Mouse (Mus musculus): ENCODE results near the gene Nyap2. TPM values are rescaled to one million over a fixed set of nuclear protein-coding genes. Genes with fewer than 3 reads are reported as not detected.
A peak's percentile ranks its signal among the peaks of the same experiment; 100 is the strongest.

The Nyap2 gene
- polyA plus RNA-seq, 1 experiment from 2014 or later, result 0.04 TPM

DNA sequence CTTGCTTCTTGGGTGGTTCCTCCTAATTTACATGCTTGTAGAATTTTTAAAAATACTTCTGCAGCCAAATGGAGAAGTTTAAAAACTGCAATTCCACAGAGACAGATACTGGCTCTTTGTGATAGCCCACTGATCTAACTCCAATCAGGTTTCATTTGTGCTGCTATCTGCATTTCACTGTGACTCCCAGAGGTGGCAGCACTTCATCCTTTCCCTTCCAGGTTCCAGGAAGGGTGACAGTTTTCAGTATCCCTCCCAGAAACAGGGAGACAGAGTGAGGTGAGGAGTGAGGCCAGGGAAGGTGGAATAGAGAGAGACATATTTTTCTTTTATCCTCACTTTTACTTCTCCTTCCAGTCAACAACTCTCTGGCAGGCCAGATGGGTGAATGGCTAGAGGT is 230.7 kb downstream of the Nyap2 start:
- Histone ChIP-seq H3K4me2 (replicated peaks) (no peak overlapping the region), H3K36me3 (no peaks in the 10 kb centered on the region), H3K4me1 (no peaks in the 10 kb centered on the region), H3K27me3 (no peaks in the 10 kb centered on the region), H3K9me3 (no peaks in the 10 kb centered on the region), H3K9ac (no peak overlapping the region), H3K27ac (no peak overlapping the region), H3K4me3 (no peak overlapping the region)
- ATAC-seq (ENCODE audit: low FRiP score, low read depth), result no peak

DNA sequence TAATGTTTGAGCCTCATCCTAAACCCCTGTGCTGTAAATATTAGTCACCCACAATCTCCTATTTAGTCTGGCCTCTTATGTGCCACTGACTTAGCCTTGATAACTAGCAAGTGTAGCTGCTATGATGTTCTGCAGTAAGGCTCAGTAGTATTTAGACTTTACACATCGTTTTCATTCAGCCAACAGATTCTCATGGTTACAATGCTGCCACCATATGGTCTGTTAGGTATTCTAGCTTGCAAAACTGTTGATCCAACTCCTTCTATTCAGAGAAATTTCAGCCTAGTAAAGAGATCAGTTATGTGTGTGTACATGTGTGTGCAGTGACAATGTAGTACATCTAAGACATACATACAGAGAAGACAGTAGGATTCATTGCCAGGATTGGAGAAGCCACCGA is 231.2 kb downstream of the Nyap2 start:
- 60% methylated on average over 2 of the region's 2 CpGs for WGBS
- no peaks in the 10 kb centered on the region for H3K27me3 ChIP-seq
- H3K4me3 ChIP-seq, result no peak overlapping the region
- no peak overlapping the region for H3K27ac ChIP-seq
- no peak overlapping the region for H3K9ac ChIP-seq
- no peak for ATAC-seq (ENCODE audit: low FRiP score, low read depth)
- no peak overlapping the region for H3K4me2 ChIP-seq (replicated peaks)
- H3K4me1 ChIP-seq, result no peaks in the 10 kb centered on the region
- H3K36me3 ChIP-seq, result no peaks in the 10 kb centered on the region
- H3K9me3 ChIP-seq, result no peaks in the 10 kb centered on the region

DNA sequence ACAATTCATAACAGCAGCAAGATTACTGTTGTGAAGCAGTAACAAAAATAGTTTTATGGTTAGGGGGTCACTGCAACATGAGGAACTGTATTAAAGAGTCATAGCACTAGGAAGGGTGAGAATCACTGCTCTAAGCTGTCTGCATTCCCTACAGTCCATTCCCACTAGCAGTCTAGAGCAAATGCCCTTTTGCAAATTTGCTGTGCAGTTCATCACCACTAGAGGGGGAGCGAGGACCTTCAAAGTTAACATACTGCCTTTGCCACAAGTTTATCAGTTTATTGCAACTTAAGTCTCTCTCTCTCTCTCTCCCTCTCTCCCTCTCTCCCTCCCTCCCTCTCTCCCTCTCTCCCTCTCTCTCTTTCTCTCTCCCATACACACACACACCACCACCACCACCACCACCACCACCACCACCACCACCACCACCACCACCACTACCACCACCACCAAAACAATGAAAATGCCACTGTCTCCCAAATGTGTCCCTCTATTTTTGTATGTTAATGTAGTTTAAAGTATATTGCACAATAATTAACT is 233.4 kb downstream of the Nyap2 start:
- Histone ChIP-seq H3K4me1 (no peaks in the 10 kb centered on the region), H3K4me3 (no peak overlapping the region), H3K4me2 (replicated peaks) (no peak overlapping the region), H3K9ac (no peak overlapping the region), H3K9me3 (no peaks in the 10 kb centered on the region), H3K36me3 (no peaks in the 10 kb centered on the region), H3K27ac (no peak overlapping the region), H3K27me3 (no peaks in the 10 kb centered on the region)
- WGBS, result 4% methylated on average over 1 of the region's 1 CpGs
- no peak for ATAC-seq (ENCODE audit: low FRiP score, low read depth)

DNA sequence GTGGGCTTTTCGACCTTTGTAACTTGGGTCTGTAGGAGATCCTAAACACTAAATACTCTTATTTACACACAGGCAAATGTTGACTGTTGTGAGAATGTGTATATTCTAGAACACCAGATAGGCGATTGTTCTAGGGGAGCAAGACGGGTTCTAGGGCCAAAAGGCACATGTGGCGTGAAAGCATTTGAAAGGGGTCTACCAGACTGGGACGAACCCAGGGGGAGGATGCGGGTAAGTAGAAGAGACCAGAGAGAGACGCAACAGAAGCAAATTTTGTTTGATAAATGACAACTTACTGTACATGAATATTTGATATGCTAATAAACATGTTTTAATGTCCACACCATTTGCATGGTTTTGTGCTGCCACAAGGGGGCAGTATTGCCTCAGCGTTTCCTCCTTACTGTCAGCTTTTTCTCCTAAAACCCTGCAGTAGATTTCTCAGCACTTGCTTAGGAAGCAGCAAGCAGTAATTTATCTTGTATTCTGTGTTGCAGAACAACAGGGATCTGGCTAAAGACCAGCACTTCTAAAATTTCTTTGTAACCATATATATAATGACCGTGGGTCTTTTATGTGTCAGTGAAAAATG is 239.7 kb downstream of the Nyap2 start:
- Histone ChIP-seq H3K27me3 (no peaks in the 10 kb centered on the region), H3K4me3 (no peak overlapping the region), H3K4me2 (replicated peaks) (no peak overlapping the region), H3K9me3 (no peaks in the 10 kb centered on the region), H3K4me1 (peaks cover 6% of the 10 kb centered on the region; the same call in 1 of the 2 replicates), H3K36me3 (no peaks in the 10 kb centered on the region), H3K9ac (no peak overlapping the region), H3K27ac (no peak overlapping the region)
- ATAC-seq (ENCODE audit: low FRiP score, low read depth), result no peak; the same call in 1 of the 2 replicates
- 51% methylated on average over 9 of the region's 9 CpGs for WGBS

DNA sequence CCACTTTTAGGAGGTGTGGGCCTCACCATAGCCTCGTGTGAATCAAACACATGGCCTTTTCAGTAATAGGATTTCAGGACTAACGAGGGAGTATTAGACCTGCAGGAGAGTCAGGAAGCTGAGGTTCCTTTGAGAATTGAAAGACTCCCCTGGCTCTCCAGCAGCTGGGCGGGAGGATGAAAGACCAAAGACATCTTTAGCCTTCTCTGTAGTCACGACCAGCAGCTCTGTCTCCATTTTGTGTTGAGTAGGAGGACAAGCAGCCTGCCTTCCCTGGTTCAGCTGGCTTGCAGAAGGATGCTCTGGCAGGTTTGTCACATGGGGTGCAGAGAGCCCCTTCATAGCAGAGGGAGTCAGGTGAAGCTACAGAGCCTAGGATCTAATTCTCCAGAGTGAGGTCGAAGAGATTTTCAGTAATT is 240.3 kb downstream of the Nyap2 start:
- no peaks in the 10 kb centered on the region for H3K27me3 ChIP-seq
- no peak overlapping the region for H3K4me3 ChIP-seq
- peak; percentile 59; the same call in 1 of the 2 replicates for ATAC-seq (ENCODE audit: low FRiP score, low read depth)
- WGBS, result 32% methylated on average over 5 of the region's 5 CpGs
- H3K9ac ChIP-seq, result no peak overlapping the region
- no peaks in the 10 kb centered on the region for H3K9me3 ChIP-seq
- no peak overlapping the region for H3K4me2 ChIP-seq (replicated peaks)
- H3K36me3 ChIP-seq, result no peaks in the 10 kb centered on the region
- H3K27ac ChIP-seq, result no peak overlapping the region
- H3K4me1 ChIP-seq, result peaks cover 6% of the 10 kb centered on the region; the same call in 1 of the 2 replicates

DNA sequence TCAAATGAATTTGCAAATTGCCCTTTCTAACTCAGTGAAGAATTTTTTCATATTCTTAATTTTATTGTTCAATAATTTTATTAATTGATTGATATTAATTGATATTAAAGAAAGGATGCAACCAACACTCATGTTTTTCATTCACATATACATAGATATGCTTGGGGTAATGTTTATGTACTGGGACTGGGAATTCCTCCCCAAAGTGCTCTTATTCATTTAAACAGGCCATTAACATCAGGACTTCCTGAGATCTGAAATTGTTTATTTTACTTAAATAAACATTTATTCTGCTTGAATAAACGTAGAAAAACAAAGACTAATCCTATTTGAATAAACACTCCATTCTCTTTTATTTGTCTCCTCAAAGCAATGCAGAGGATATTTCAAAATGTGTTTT is 311.0 kb downstream of the Nyap2 start:
- H3K4me1 ChIP-seq, result no peaks in the 10 kb centered on the region
- no peak overlapping the region for H3K4me2 ChIP-seq (replicated peaks)
- no peak for ATAC-seq (ENCODE audit: low FRiP score, low read depth)
- H3K9me3 ChIP-seq, result no peaks in the 10 kb centered on the region
- no peak overlapping the region for H3K27ac ChIP-seq
- H3K4me3 ChIP-seq, result no peak overlapping the region
- H3K36me3 ChIP-seq, result no peaks in the 10 kb centered on the region
- no peaks in the 10 kb centered on the region for H3K27me3 ChIP-seq
- no peak overlapping the region for H3K9ac ChIP-seq
- 42% methylated on average over 1 of the region's 1 CpGs for whole genome bisulfite sequencing

Data from limb, embryonic 13.5 days (tissue).